Mouse (Mus musculus) mouse trophoblast stem cell (cell line): ENCODE measurements around the gene Adgrb3.

Experiments used
- in situ Hi-C, 2 experiments: fragments of 300-500 bp; cut with MseI, MboI; formaldehyde crosslinking; loops; 2 replicates in 1 of 2; 3 replicates in 1 of 2; pipeline ENCODE4 v1.15.1; 2025

Gene Adgrb3

DNA sequence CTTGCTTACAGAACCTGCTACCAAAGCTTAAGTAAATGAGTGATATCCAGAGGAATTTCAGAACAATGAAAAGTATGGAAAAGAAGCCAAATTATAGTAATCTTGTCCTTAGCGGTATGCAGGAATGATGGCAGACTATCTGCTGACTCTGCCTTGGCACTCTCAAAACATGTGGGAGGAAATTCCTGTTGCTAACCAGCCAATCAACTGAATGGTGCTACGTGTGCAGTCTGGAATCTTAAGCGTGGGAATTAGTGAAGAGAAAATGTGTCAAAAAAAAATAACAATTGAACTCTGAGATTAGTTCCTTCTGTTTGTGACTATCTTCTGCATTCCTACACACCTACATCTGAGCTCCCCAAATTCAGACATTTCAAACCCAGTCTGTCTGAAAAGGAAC lies 683.3 kb downstream of the Adgrb3 start:
- in situ Hi-C loops = no loop called here

DNA sequence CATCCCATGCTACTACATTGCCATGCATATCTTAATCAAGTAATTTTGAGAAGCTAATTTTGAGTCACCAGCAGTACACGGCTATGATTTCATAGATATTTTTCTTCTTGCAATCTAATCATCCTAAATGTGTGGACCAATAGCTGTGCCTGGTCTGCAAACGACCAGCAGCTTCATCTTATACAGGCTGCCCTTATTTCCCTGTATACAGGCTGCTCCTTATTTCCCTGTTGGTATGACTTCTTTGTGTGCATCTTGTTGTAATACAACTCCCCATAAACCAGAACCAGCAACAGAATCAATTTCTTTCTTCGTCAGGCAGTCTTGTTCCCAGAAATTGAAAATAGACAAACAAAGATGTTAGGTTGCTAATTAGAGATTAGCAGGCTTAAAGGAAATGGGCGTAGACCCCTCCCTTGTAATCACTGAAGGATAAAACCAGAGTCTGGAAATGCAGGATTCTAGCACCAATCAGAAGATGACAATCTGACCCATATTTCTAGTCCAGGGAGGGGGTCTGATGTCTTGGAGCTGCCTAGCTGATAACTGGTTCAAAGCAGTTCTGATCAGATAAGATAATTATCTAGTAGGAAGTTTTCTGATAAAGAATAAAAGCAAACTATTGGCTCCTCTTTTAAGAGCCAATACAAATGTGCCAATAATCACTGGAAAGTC lies 697.2 kb downstream of the Adgrb3 start:
- in situ Hi-C loops = no loop called here

DNA sequence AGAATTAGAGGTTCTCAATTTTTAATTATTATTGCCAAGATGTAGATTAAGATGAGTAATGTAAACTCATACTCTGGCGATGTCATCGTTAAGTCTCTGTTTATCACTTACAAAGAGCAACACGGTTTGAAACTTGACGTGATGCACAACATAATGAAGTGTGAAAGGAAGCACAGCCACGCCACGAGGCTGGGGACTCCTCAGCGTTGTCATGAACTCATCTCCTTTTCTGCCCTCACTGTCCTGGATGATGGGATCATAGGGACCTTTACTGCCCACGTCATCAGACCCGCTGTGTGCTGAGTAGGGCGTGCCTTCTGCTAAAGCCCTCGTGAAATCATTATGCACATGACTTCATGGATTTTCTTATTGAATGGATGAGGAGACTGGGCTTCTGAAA lies 714.0 kb downstream of the Adgrb3 start:
- in situ Hi-C loops = no loop called here

DNA sequence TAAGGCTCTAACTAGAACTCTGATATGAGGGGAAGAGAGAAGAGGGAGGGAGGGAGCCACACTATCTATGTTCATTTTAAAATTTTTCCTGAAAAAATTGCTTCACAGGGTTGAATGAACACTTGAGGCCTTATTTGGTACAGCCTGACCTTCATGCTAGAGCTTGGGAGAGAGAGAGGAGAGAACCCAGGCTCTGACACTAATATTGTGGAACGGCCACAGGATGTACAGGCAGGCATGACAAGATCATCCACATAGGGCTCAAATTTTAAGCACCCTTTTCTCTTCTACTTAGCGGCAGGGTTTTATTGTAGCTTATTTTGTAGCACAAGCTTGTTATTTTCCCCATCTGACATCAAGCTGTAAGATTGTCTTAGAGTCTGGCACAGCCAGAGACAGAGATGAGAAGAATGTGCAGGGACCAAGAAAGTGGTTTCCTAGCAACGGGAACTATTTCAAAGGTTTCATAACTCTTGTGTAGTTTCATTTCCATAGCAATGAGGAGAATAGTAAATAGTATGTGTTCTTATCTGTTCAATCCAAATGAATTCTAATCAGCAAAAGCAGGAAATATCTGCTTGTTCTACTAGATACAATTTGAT lies 721.9 kb downstream of the Adgrb3 start:
- in situ Hi-C loops = no loop called here

DNA sequence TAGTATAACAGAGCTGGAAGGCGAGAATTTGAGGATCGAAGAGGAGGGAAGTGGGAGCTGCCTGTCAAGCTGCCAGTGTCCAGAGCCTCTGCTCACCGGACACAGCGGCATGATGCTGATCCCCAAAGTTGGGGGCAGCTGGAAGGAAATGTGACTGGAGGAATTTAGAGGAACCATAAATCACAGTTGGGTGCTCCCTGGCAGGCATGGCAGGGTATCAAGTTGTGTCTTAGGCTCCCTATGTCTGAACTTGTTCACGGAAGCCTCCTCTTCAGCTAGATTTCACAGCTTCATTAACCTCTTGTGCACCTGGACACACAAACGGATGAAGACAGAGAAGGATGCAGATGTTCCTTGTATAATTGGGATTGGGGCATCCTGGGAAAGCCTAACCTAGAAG lies 722.8 kb downstream of the Adgrb3 start:
- in situ Hi-C loops = no loop called here

DNA sequence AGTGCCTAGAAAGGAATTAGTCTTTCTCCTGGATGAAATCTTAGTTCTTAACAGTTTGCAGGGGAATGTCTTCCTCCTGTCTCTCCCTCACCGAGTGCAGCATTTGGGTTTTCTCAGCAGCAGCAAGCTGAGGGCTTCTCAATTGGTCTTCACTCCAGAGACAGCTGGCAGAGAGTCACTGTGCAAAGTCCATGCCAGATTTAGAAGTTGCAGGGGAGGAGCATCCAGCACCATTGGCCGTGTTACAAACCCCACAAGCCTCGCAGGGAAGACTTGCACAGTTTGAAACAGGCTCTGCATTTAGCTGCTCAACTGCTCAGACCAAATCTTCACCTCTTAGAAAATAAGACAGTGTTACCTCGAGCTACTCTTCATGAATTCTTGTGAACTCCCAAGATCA lies 724.1 kb downstream of the Adgrb3 start:
- in situ Hi-C loops = no loop called here

DNA sequence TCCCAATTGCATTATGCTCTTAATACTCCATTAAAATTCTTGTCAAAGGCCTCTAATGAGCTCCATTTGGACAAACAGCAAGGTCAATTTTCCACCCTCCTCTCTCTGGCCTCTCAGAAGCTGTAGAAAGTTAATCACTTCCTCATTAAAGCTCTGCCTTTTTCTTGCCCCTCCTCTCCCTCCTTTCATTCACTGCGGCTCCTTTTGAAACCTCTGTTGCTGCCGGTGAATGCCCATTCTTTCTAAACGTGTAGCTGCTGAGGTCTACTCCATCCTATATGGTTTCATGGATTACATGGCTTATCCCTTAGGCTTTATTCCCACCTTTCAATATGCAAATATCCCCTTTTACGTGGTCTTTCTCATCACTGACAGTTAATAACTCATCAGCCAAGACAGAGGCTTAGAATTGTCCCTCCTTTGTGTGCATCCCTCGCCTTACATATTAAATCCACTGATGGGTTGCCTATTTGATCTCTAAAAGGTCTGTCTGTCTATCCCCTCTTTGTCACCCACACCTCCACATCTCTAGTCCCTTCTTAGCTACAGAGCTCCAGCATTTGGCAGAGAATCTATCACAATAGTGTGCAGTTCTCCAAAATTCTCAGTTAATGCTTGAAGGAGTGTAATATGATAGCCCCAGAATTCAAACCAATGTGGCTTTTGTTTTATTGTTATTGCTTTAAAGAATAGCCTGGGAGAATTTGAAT lies 741.3 kb downstream of the Adgrb3 start:
- in situ Hi-C loops = no loop called here

DNA sequence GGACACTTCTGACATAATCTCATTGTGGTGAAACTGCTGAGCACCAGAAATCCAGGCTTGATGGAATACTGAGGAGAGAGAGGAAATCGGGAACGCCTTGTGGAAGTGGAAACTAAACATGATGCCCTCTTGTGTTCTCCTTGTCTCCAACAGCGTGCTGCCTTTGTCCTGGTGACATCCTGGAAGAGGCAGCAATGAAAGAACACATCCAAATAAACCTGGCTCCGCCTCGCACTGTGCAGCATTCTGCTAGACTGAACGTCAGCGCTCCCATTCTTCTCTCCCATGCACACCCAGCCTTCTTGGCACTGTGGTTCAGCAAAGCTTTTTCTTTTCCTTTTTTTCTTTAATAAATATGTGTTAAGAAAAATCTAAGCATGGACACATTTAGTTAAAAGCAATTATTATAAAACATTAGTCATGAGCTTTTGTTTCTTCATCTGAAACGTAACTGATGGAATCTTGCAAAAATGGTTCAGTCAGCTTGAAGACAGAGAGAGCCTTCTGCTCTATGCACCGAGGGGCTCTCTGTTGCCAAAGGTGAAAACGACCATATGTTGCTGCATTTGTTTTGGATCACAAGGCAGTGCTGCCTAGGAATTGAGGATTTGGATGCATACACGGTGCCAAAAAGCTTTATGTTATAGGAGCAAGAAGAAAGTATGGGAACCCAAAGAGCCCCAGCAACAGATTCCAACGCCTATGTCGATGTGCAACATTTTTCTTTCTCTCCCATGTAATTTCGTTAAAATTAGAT lies 743.7 kb downstream of the Adgrb3 start:
- in situ Hi-C loops = no loop called here

DNA sequence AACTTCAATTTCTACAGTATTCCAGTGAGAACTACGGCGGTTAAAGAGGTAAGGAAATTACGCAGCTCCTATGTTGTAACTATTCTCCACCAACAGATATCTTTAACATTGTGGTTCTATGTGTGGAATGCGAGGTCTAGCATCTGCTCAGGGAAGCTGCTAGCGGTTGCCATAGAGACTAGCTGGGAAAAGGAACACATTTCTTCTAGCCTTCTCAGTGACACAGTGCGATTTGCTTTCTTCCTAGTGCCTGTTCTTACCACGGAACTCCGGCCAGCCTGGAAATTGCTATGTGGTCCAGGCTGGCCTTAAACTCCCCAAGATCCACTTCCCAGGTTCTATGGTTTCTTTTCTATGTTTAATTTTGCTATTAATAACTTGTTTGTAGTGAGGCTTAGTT lies 747.1 kb downstream of the Adgrb3 start:
- in situ Hi-C loops = no loop called here

DNA sequence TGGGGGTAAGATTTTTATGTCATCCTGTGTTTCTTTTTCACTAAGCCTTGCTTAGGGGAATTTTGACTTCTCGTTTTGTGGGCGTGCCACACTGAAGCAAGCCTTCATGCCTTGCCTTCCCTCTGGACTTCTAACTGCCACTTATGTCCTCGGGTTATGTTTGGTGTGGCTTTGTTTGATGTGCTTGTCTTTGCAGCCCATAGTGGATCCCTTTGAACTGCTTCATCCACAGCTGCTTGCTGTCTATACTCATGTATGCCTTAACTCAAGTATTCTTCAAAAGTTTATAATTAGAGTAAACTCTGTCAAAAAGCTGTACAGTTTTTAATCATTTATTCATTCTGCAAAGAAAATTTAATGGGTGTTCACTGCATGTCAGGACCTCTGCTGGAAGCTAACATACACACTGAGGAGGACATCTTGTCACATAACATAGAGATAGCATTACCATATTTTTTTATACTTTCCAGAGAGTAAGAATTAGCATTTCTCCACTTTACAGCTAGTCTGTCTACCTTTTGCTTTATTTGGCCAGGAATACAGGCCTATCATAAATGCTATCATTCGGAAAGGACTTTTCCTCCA lies 748.1 kb downstream of the Adgrb3 start:
- in situ Hi-C loops = no loop called here

DNA sequence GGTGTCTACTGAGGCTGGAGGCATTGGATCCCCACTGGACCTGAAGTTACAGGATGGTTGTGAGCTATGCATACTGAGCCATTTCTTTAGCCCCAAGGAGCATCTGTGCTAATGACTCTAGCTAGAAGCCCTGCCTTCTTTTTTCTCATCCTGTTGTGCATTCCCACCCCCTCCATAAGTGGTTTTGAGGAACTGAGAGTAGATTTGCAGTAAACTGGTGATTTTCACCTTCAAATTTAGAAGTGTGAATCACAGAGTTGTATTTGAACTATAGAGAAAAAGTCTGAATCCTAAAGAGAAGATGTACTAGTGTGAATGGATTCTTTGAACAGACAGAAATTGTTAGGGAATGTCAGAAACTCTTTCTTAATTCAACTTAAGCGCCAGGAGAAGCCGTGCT lies 750.1 kb downstream of the Adgrb3 start:
- in situ Hi-C loops = no loop called here

DNA sequence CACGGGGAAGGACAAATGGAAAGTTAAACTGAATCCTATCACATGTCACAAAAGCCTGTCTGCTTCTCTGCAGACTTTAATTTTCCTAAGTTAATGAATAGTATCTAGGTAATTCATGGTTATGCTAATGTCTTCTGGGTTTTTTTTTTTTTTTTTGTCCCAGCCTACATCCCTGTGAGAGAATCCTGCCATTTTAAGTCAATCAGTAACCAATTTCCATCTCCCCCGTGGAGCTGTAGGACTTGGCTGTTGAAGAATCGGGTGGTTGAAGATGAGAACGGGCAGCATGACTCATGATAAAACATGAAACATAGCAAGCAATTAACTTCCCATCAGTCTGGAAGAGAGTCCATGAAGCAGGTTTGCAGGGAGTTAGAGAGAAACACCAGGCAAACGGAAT lies 753.6 kb downstream of the Adgrb3 start:
- in situ Hi-C loops = no loop called here

DNA sequence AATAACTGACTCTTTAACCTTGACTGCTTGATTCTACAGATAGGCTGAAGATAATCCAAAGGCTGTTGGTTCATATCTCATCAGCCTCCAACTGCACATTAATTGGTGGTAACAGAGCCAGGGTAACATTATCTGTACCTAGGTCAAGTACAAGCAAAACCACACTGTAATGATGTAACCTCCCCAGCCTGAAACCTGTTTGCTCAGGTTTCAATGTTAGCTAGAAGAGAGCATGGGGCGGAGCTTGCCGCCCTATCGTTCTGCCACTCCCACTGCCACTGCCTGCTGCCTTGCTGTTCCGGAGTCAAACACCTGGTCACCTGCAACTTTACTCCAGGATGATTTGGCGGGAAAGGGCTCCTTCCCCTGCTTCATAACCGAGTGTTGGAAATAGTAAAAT lies 765.5 kb downstream of the Adgrb3 start:
- in situ Hi-C loops = no loop called here

DNA sequence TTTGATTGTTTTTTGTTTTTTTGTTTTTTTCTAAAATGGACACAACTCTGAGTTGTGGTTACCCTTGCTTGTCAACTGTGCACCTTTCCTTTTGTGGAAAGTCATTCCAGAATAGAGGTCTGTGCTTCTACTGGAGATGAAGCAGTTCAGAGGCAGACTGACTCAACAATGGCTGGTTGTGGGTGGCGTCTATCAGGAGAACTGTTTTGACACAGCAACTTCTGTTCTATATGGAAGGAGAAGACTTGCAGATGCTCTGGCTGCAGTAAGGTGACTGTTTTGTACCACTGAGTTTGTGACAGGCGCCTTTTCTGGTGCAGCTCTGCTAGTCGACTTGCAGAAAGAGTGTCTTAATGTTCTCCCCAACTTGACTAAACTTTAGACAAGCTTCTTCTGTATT lies 768.6 kb downstream of the Adgrb3 start:
- in situ Hi-C loops = no loop called here

DNA sequence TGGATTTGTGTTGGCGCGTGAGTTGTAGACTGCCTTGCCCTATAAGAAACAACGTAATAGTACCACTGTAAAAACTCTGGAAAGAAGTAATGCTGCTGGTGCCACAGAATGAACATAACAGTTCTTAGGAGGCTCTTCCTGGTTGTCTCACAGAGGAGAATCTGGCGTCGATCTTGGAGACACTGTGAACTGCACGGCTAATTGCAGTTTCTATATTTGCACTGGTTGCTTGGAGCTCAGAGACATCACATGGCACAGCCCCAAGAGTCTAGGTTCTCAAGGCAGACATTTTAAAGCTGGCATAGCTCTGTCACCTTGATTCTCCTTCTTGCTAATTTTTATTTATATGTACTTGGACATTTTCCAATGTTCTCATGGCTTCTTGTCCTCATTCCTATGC lies 769.3 kb downstream of the Adgrb3 start:
- in situ Hi-C loops = no loop called here

DNA sequence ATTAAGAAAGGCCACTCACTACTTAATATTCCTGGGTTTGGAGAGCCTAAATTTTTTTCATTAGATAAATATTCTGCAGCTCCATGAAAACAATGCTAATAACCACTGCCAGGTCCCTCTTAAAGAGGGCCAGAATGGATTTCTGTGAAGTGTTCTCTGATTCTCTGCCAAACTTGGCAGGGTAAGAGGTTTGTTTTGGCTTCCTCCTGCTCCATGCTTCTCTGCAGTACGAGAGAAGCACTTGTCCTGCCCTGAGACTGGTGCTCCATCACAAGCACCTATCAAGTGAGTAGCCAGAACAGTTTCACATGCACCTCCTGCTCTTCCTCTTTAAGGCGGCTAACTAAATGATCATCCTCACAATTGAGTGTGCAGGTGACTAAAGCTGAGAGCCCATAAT lies 771.9 kb downstream of the Adgrb3 start:
- in situ Hi-C loops = no loop called here

DNA sequence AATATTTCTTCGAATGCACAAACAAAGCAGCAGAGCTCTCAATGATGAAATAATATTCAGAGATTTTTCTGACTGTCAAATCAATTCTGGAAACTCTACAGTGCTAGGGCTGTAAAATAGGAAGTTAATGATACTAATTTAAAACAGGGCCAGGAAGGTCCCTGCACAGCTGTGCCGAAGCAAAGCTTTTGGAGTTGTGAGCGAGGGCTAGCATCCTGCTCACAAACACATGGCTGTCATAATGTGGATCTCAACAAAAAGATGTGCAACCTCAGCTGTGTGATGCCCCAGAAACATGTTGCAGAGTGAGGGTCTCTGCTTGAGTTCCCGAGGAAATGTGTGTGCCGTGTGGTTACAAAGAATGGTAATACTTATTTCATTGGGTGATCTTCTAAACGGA lies 772.3 kb downstream of the Adgrb3 start:
- in situ Hi-C loops = no loop called here

DNA sequence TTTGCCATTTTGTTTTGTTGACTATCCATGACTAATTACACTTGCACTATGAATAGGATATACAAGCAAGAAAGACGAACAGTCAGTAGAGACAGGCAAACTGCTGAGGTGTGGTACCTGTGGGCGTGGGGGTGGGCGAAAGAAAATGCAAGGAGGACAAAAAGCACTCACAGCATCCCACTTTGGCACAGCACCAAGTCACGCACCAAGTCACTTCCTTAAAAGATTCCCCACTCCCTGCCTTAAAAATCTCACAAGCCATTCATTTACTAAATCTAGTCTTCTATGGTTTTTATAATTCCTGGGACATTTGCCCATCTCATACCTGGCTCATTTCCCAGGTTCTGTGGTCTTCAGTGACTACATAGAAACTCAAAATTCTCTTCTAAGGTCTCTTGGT lies 787.4 kb downstream of the Adgrb3 start:
- in situ Hi-C loops = no loop called here

DNA sequence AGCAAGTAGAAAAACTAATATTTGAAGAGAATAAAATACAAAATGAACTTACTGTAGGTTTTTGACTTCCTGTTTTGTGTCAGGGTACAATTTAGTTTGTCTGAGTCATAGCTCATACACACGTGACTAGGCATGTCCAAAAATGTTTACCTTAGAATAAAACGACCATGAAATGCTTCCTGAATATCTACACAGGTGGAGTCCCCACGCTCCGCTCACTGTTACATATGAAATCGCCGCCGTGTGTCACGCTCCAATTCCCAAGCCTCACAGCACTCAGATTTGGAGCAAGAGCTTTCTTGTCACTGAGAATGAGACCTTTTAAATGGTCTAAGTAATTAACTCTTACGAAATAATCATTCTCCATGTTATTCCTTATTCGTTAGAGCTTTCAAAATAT lies 795.3 kb downstream of the Adgrb3 start:
- in situ Hi-C loops = no loop called here

DNA sequence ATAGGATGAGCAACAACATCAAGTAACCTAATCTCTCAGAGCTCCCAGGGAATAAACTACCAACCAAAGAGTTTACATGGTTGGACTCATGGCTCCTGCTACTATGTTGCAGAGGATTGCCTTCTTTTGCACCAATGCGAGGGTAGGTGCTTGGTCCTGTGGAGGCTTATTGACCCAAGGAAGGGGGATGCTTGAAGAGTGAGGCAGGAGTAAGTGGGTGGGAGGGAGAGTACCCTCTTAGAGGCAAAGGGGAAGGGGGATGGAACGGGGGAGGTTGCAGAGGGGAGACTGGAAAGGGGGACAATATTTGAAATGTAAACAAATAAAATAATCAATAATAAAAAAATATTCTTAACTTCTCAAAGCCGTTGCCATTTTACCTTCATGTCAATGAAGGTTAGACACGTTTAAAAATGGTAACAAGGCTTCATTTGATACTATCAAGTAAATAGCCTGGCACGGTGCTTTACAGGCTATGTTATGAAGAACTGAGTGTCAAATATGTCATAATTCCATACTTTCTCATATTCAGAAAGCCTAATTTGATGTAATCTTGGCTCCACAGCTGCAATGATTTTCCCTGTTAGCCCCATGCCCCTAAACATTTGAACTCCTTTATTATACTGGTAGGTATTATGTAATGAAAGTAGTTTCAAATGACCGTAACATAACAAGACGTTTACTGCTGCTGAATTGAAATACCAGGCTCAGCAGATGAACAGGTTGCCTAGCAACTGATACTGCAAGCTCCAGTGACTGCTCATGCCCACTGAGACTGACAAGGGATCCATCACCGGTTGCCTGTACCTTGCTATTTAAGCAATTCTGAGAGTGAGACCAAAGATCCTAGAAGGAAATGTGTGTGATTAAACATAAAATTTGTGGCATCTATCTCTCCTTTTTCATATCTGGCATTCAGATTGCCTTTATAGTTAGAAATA lies 796.1 kb downstream of the Adgrb3 start:
- in situ Hi-C loops = no loop called here

DNA sequence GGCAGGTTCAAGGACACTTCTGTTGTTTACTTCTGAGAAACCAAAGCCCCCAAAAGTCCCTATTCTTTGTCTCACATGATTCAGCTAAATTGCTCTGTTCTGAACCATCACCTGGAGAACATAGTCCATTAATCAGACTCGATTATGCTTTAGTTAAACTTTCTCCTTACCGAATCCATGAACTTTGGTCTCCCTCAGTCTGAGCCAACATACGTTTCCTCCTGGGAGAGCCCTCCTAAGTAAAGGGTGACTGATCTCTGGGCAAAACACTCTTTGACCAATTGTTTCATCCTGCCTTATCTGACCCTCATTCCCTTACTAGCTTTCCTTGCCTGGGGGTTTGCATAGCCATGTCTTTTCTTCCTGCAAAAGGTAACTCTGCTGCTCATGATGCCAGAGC lies 806.4 kb downstream of the Adgrb3 start:
- in situ Hi-C loops = no loop called here
